Mouse (Mus musculus): Measurements from ENCODE around the gene Hus1. TPM values are rescaled to one million over a fixed set of nuclear protein-coding genes. Genes with fewer than 3 reads are reported as not detected.

The Hus1 gene
- 12.4 and 12.6 TPM in 2 replicates for polyA plus RNA-seq (2015; fragmentation: Nextera tagmentation; extraction: Ambion mirVana)

- Histone ChIP-seq H3K9ac (peak within 1 kb of the TSS; percentile 72), H3K4me2 (replicated peaks) (peak within 1 kb of the TSS; percentile 86), H3K9me3 (replicated peaks) (no peaks in the 10 kb centered on the region), H3K4me1 (peaks cover 11% of the 10 kb centered on the region), H3K27ac (replicated peaks) (peak within 1 kb of the TSS; percentile 92), H3K36me3 (peaks cover 8% of the 10 kb centered on the region), H3K4me3 (replicated peaks) (peak within 1 kb of the TSS; percentile 79), H3K27me3 (no peaks in the 10 kb centered on the region)
- peak; percentile 90 for ATAC-seq (ENCODE audit: insufficient number of reproducible peaks, low FRiP score, low TSS enrichment, low read depth)
- WGBS, result under 1% methylated on average over 43 of the region's 43 CpGs
Observed at GRCm38 (mm10) chr11:9010853-9011339, at the start of gene Hus1. Gene Hus1, minus strand, starts transcription at chr11:9011191.

- 52% methylated on average over 5 of the region's 5 CpGs for WGBS
- no peak overlapping the region for H3K9ac ChIP-seq
Observed at GRCm38 (mm10) chr11:9060484-9060883, 49.5 kb upstream of the Hus1 start.

GRCm38 (mm10) chr11:9060029-9060428 lies 49.0 kb upstream of the Hus1 start:
- Histone ChIP-seq H3K4me1 (no peaks in the 10 kb centered on the region), H3K27me3 (no peaks in the 10 kb centered on the region), H3K36me3 (no peaks in the 10 kb centered on the region), H3K4me3 (replicated peaks) (no peak overlapping the region), H3K4me2 (replicated peaks) (no peak overlapping the region), H3K9me3 (replicated peaks) (no peaks in the 10 kb centered on the region), H3K9ac (no peak overlapping the region), H3K27ac (replicated peaks) (no peak overlapping the region)
- WGBS, result 63% methylated on average over 1 of the region's 1 CpGs
- no peak for ATAC-seq (ENCODE audit: insufficient number of reproducible peaks, low FRiP score, low TSS enrichment, low read depth)

More at GRCm38 (mm10) chr11:9060484-9060883, 49.5 kb upstream of the Hus1 start:
- H3K36me3 ChIP-seq, result no peaks in the 10 kb centered on the region
- no peaks in the 10 kb centered on the region for H3K27me3 ChIP-seq
- H3K9me3 ChIP-seq (replicated peaks), result no peaks in the 10 kb centered on the region
- no peak for ATAC-seq (ENCODE audit: insufficient number of reproducible peaks, low FRiP score, low TSS enrichment, low read depth)
- no peak overlapping the region for H3K27ac ChIP-seq (replicated peaks)
- no peak overlapping the region for H3K4me3 ChIP-seq (replicated peaks)
- no peak overlapping the region for H3K4me2 ChIP-seq (replicated peaks)
- H3K4me1 ChIP-seq, result no peaks in the 10 kb centered on the region

- Histone ChIP-seq H3K4me1 (no peaks in the 10 kb centered on the region), H3K27me3 (no peaks in the 10 kb centered on the region), H3K27ac (replicated peaks) (no peak overlapping the region), H3K4me3 (replicated peaks) (no peak overlapping the region), H3K9ac (no peak overlapping the region), H3K4me2 (replicated peaks) (no peak overlapping the region), H3K36me3 (no peaks in the 10 kb centered on the region), H3K9me3 (replicated peaks) (no peaks in the 10 kb centered on the region)
- 81% methylated on average over 4 of the region's 4 CpGs for WGBS
- no peak for ATAC-seq (ENCODE audit: insufficient number of reproducible peaks, low FRiP score, low TSS enrichment, low read depth)
Observed at GRCm38 (mm10) chr11:9057711-9058110, 46.7 kb upstream of the Hus1 start.

GRCm38 (mm10) chr11:9056937-9057336 lies 45.9 kb upstream of the Hus1 start:
- Histone ChIP-seq H3K9me3 (replicated peaks) (no peaks in the 10 kb centered on the region), H3K9ac (no peak overlapping the region), H3K27ac (replicated peaks) (no peak overlapping the region), H3K4me3 (replicated peaks) (no peak overlapping the region), H3K36me3 (no peaks in the 10 kb centered on the region), H3K4me1 (no peaks in the 10 kb centered on the region), H3K27me3 (no peaks in the 10 kb centered on the region), H3K4me2 (replicated peaks) (no peak overlapping the region)
- ATAC-seq (ENCODE audit: insufficient number of reproducible peaks, low FRiP score, low TSS enrichment, low read depth), result no peak
- 86% methylated on average over 2 of the region's 2 CpGs for WGBS

GRCm38 (mm10) chr11:9051895-9052294 lies 40.9 kb upstream of the Hus1 start:
- no peak overlapping the region for H3K4me3 ChIP-seq (replicated peaks)
- no peak overlapping the region for H3K27ac ChIP-seq (replicated peaks)
- H3K36me3 ChIP-seq, result no peaks in the 10 kb centered on the region
- WGBS, result 55% methylated on average over 2 of the region's 2 CpGs
- no peak overlapping the region for H3K4me2 ChIP-seq (replicated peaks)
- no peaks in the 10 kb centered on the region for H3K9me3 ChIP-seq (replicated peaks)
- no peak overlapping the region for H3K9ac ChIP-seq
- no peak for ATAC-seq (ENCODE audit: insufficient number of reproducible peaks, low FRiP score, low TSS enrichment, low read depth)
- H3K4me1 ChIP-seq, result peaks cover 12% of the 10 kb centered on the region
- H3K27me3 ChIP-seq, result peaks cover 23% of the 10 kb centered on the region

GRCm38 (mm10) chr11:9050241-9050640 lies 39.2 kb upstream of the Hus1 start:
- 79% methylated on average over 4 of the region's 4 CpGs for WGBS
- Histone ChIP-seq H3K4me2 (replicated peaks) (no peak overlapping the region), H3K9me3 (replicated peaks) (no peaks in the 10 kb centered on the region), H3K27me3 (peaks cover 23% of the 10 kb centered on the region), H3K4me1 (peaks cover 12% of the 10 kb centered on the region), H3K9ac (no peak overlapping the region), H3K27ac (replicated peaks) (no peak overlapping the region), H3K4me3 (replicated peaks) (no peak overlapping the region), H3K36me3 (no peaks in the 10 kb centered on the region)
- no peak for ATAC-seq (ENCODE audit: insufficient number of reproducible peaks, low FRiP score, low TSS enrichment, low read depth)

- peak within 1 kb of the TSS; percentile 97 for H3K4me2 ChIP-seq (replicated peaks)
- WGBS, result 2% methylated on average over 18 of the region's 18 CpGs
- peaks cover 23% of the 10 kb centered on the region for H3K27me3 ChIP-seq
- H3K9ac ChIP-seq, result 0 out of 2 replicates have a peak within 1 kb of the TSS, but pooled peaks have one; percentile 10
- peaks cover 12% of the 10 kb centered on the region for H3K4me1 ChIP-seq
- H3K9me3 ChIP-seq (replicated peaks), result no peaks in the 10 kb centered on the region
- peak within 1 kb of the TSS; percentile 53 for H3K4me3 ChIP-seq (replicated peaks)
- no peaks in the 10 kb centered on the region for H3K36me3 ChIP-seq
- ATAC-seq (ENCODE audit: insufficient number of reproducible peaks, low FRiP score, low TSS enrichment, low read depth), result 0 out of 2 replicates have a peak, but pooled peaks have one; percentile 9
- no peak within 1 kb of the TSS for H3K27ac ChIP-seq (replicated peaks)
Observed at GRCm38 (mm10) chr11:9048703-9049060, 37.7 kb upstream of the Hus1 start, which contains the start of gene Sun3. Gene Sun3, minus strand, starts transcription at chr11:9048991.

- 4% methylated on average over 21 of the region's 21 CpGs for WGBS
- Histone ChIP-seq H3K27me3 (peaks cover 23% of the 10 kb centered on the region), H3K27ac (replicated peaks) (no peak within 1 kb of the TSS), H3K4me2 (replicated peaks) (peak within 1 kb of the TSS; percentile 97), H3K4me3 (replicated peaks) (peak within 1 kb of the TSS; percentile 53), H3K4me1 (peaks cover 12% of the 10 kb centered on the region), H3K9me3 (replicated peaks) (no peaks in the 10 kb centered on the region), H3K9ac (0 out of 2 replicates have a peak within 1 kb of the TSS, but pooled peaks have one; percentile 10), H3K36me3 (no peaks in the 10 kb centered on the region)
- ATAC-seq (ENCODE audit: insufficient number of reproducible peaks, low FRiP score, low TSS enrichment, low read depth), result peak; percentile 99
Observed at GRCm38 (mm10) chr11:9048011-9048702, 37.2 kb upstream of the Hus1 start, which contains the start of gene Gm11992. Gene Gm11992, plus strand, starts transcription at chr11:9048594.

- 70% methylated on average over 5 of the region's 5 CpGs for WGBS
- Histone ChIP-seq H3K9ac (no peak overlapping the region), H3K4me2 (replicated peaks) (no peak overlapping the region), H3K9me3 (replicated peaks) (no peaks in the 10 kb centered on the region), H3K36me3 (no peaks in the 10 kb centered on the region), H3K4me1 (peaks cover 12% of the 10 kb centered on the region), H3K27me3 (peaks cover 23% of the 10 kb centered on the region), H3K4me3 (replicated peaks) (no peak overlapping the region), H3K27ac (replicated peaks) (no peak overlapping the region)
- no peak for ATAC-seq (ENCODE audit: insufficient number of reproducible peaks, low FRiP score, low TSS enrichment, low read depth)
Observed at GRCm38 (mm10) chr11:9047044-9047443, 36.1 kb upstream of the Hus1 start.

- no peaks in the 10 kb centered on the region for H3K9me3 ChIP-seq (replicated peaks)
- no peak overlapping the region for H3K4me3 ChIP-seq (replicated peaks)
- no peak overlapping the region for H3K9ac ChIP-seq
- peaks cover 23% of the 10 kb centered on the region for H3K27me3 ChIP-seq
- peaks cover 12% of the 10 kb centered on the region for H3K4me1 ChIP-seq
- H3K4me2 ChIP-seq (replicated peaks), result no peak overlapping the region
- 76% methylated on average over 2 of the region's 2 CpGs for WGBS
- ATAC-seq (ENCODE audit: insufficient number of reproducible peaks, low FRiP score, low TSS enrichment, low read depth), result no peak
- H3K36me3 ChIP-seq, result no peaks in the 10 kb centered on the region
- no peak overlapping the region for H3K27ac ChIP-seq (replicated peaks)
Observed at GRCm38 (mm10) chr11:9046546-9046945, 35.6 kb upstream of the Hus1 start.
